Mouse (Mus musculus) Muller cell, postnatal 12 days (primary cell): Measurements from ENCODE around the gene Tsc22d2.

Experiments used
- DNase-seq: peaks from one replicate; pipeline ENCODE4 v3.0.0-alpha.2; 2015; ENCODE audit errors: inconsistent ontology term

The Tsc22d2 gene

GRCm38 (mm10) chr3:58515947-58516601 lies 101.6 kb downstream of the Tsc22d2 start:
- no peak for DNase-seq
